In the genomic region with DNA sequence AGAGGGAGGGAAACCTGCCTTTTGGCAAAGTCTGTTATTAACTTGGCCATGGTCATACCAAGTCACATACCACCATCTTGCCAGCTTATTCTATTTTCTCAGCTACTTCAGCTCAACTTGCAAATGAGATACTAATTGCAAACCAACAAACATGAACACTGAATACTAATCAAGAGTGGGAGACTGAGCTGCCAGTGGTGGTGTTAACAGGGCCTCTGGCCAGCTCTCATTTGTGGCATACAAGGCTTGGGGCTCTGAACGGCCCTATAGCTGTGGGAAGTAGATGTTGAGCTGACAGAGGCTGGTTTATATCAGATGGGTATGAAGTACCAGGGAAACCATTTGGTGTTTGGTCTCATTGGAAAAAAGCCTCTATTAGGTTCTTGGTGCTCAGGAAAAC, we compare ENCODE assay signal across 24 mouse cellular contexts. TPM values are rescaled to one million over a fixed set of nuclear protein-coding genes. Genes with fewer than 3 reads are reported as not detected.
DNase-seq lines count a peak whose midpoint lies in the region; ATAC-seq lines count a peak whose summit lies in the region.
"Had no signal": no experiment of that assay in that cellular context is flagged by ENCODE, and none has a peak within 500 bp of the region (broad histone marks: within the 10 kb centered on the region; RNA-seq: fewer than 3 reads in every experiment).

No protein-coding gene starts in this region.

- H3K4me1 ChIP-seq in forebrain, embryonic 14.5 days (ENCODE audit: control insufficient read depth, insufficient read depth, low read length) = peaks cover 12% of the 10 kb centered on the region
- H3K4me1 ChIP-seq in forebrain, embryonic 11.5 days (replicated peaks; ENCODE audit: control insufficient read depth, insufficient read depth, low read length) = no peaks in the 10 kb centered on the region
- peaks cover 58% of the 10 kb centered on the region for H3K4me1 ChIP-seq in heart, embryonic 15.5 days (replicated peaks)
- peaks cover 26% of the 10 kb centered on the region for H3K4me1 ChIP-seq in heart, embryonic 11.5 days (ENCODE audit: control insufficient read depth, insufficient read depth, low read length)
- H3K4me1 ChIP-seq in midbrain, embryonic 14.5 days (ENCODE audit: control insufficient read depth, insufficient read depth, low read length) = no peaks in the 10 kb centered on the region
- peaks cover 11% of the 10 kb centered on the region for H3K4me1 ChIP-seq in midbrain, embryonic 16.5 days (ENCODE audit: control insufficient read depth, insufficient read depth, low read length)

- no peak overlapping the region for H3K9ac ChIP-seq in forebrain, embryonic 14.5 days (ENCODE audit: low read length)
- no peak overlapping the region for H3K9ac ChIP-seq in forebrain, embryonic 11.5 days (ENCODE audit: low read length)
- no peak overlapping the region for H3K9ac ChIP-seq in heart, embryonic 15.5 days
- H3K9ac ChIP-seq in heart, embryonic 11.5 days (ENCODE audit: low read depth, low read length) = no peak overlapping the region
- H3K9ac ChIP-seq in midbrain, embryonic 14.5 days (replicated peaks; ENCODE audit: low read length) = no peak overlapping the region
- no peak overlapping the region for H3K9ac ChIP-seq in midbrain, embryonic 16.5 days (ENCODE audit: low read depth, low read length)
- H3K9ac ChIP-seq: embryonic facial prominence, embryonic 13.5 days; hindbrain, embryonic 15.5 days; liver, embryonic 13.5 days; midbrain, embryonic 12.5 days had no signal

- no peak overlapping the region for H3K4me3 ChIP-seq in forebrain, embryonic 14.5 days (ENCODE audit: low read depth, low read length)
- H3K4me3 ChIP-seq in forebrain, embryonic 11.5 days (ENCODE audit: low read depth, low read length) = no peak overlapping the region
- H3K4me3 ChIP-seq in heart, embryonic 15.5 days = no peak overlapping the region
- H3K4me3 ChIP-seq in heart, embryonic 11.5 days (ENCODE audit: low read depth, low read length) = no peak overlapping the region
- H3K4me3 ChIP-seq in midbrain, embryonic 14.5 days (replicated peaks; ENCODE audit: low read depth, low read length) = no peak overlapping the region
- no peak overlapping the region for H3K4me3 ChIP-seq in midbrain, embryonic 16.5 days (ENCODE audit: low read depth, low read length)
- H3K4me3 ChIP-seq: embryonic facial prominence, embryonic 13.5 days; erythroblast, embryonic 14.5 days; hindbrain, embryonic 15.5 days; liver, embryonic 13.5 days; midbrain, embryonic 12.5 days; myocyte had no signal

- WGBS in forebrain, embryonic 14.5 days = 15% methylated on average over 1 of the region's 1 CpGs
- 88% methylated on average over 1 of the region's 1 CpGs for WGBS in forebrain, embryonic 11.5 days
- WGBS in heart, embryonic 15.5 days = 44% methylated on average over 1 of the region's 1 CpGs
- 64% methylated on average over 1 of the region's 1 CpGs for WGBS in heart, embryonic 11.5 days (ENCODE audit: insufficient replicate concordance)
- 85% methylated on average over 1 of the region's 1 CpGs for WGBS in midbrain, embryonic 14.5 days
- 78% methylated on average over 1 of the region's 1 CpGs for WGBS in midbrain, embryonic 16.5 days

- ATAC-seq in forebrain, embryonic 14.5 days = peak; percentile 77
- no peak for ATAC-seq in forebrain, embryonic 11.5 days (replicated peaks; ENCODE audit: low FRiP score)
- ATAC-seq in heart, embryonic 15.5 days (replicated peaks; ENCODE audit: insufficient number of reproducible peaks, insufficient read depth, low FRiP score, low read depth) = no peak
- no peak for ATAC-seq in heart, embryonic 11.5 days (replicated peaks; ENCODE audit: insufficient number of reproducible peaks, low FRiP score, low TSS enrichment)
- no peak for ATAC-seq in midbrain, embryonic 14.5 days (ENCODE audit: low FRiP score, low TSS enrichment)
- ATAC-seq in midbrain, embryonic 16.5 days = no peak
- no peak for ATAC-seq in megakaryocyte, adult 5-6 weeks (ENCODE audit: poor library complexity, severe bottlenecking)
- ATAC-seq: intestine, embryonic 16.5 days had no signal

- peaks cover 13% of the 10 kb centered on the region; the same call in 1 of the 2 replicates for H3K36me3 ChIP-seq in forebrain, embryonic 14.5 days (ENCODE audit: control insufficient read depth, insufficient read depth, low read length)
- H3K36me3 ChIP-seq in forebrain, embryonic 11.5 days (ENCODE audit: control insufficient read depth, insufficient read depth, low read length) = no peaks in the 10 kb centered on the region
- H3K36me3 ChIP-seq in heart, embryonic 15.5 days = no peaks in the 10 kb centered on the region
- H3K36me3 ChIP-seq in heart, embryonic 11.5 days (ENCODE audit: control insufficient read depth, insufficient read depth, low read length) = no peaks in the 10 kb centered on the region
- H3K36me3 ChIP-seq in midbrain, embryonic 14.5 days (ENCODE audit: control insufficient read depth, insufficient read depth, low read length) = peaks cover 16% of the 10 kb centered on the region; the same call in 1 of the 2 replicates
- H3K36me3 ChIP-seq in midbrain, embryonic 16.5 days (ENCODE audit: control insufficient read depth, insufficient read depth, low read length) = no peaks in the 10 kb centered on the region
- H3K36me3 ChIP-seq: embryonic facial prominence, embryonic 13.5 days; hindbrain, embryonic 15.5 days; liver, embryonic 13.5 days; midbrain, embryonic 12.5 days had no signal

- H3K27me3 ChIP-seq in forebrain, embryonic 14.5 days (replicated peaks; ENCODE audit: control insufficient read depth, insufficient read depth, low read length) = no peaks in the 10 kb centered on the region
- no peaks in the 10 kb centered on the region for H3K27me3 ChIP-seq in forebrain, embryonic 11.5 days (ENCODE audit: control insufficient read depth, insufficient read depth, low read length)
- no peaks in the 10 kb centered on the region for H3K27me3 ChIP-seq in heart, embryonic 15.5 days
- no peaks in the 10 kb centered on the region for H3K27me3 ChIP-seq in heart, embryonic 11.5 days (ENCODE audit: control insufficient read depth, insufficient read depth, low read length)
- no peaks in the 10 kb centered on the region for H3K27me3 ChIP-seq in midbrain, embryonic 14.5 days (ENCODE audit: control insufficient read depth, insufficient read depth, low read length)
- H3K27me3 ChIP-seq in midbrain, embryonic 16.5 days (ENCODE audit: control insufficient read depth, insufficient read depth, low read depth, low read length) = no peaks in the 10 kb centered on the region
- H3K27me3 ChIP-seq: embryonic facial prominence, embryonic 13.5 days; hindbrain, embryonic 15.5 days; liver, embryonic 13.5 days; midbrain, embryonic 12.5 days had no signal

- H3K9me3 ChIP-seq in forebrain, embryonic 14.5 days (replicated peaks; ENCODE audit: control insufficient read depth, low read length) = no peaks in the 10 kb centered on the region
- no peaks in the 10 kb centered on the region for H3K9me3 ChIP-seq in forebrain, embryonic 11.5 days (ENCODE audit: control insufficient read depth, low read length)
- H3K9me3 ChIP-seq in heart, embryonic 15.5 days (replicated peaks) = no peaks in the 10 kb centered on the region
- no peaks in the 10 kb centered on the region for H3K9me3 ChIP-seq in heart, embryonic 11.5 days (replicated peaks; ENCODE audit: control insufficient read depth, low read length)
- no peaks in the 10 kb centered on the region for H3K9me3 ChIP-seq in midbrain, embryonic 14.5 days (ENCODE audit: control insufficient read depth, low read length)
- H3K9me3 ChIP-seq in midbrain, embryonic 16.5 days (replicated peaks; ENCODE audit: control insufficient read depth, low read length, poor library complexity, severe bottlenecking) = no peaks in the 10 kb centered on the region
- H3K9me3 ChIP-seq: embryonic facial prominence, embryonic 13.5 days; hindbrain, embryonic 15.5 days; liver, embryonic 13.5 days; midbrain, embryonic 12.5 days had no signal

- peak overlapping the region; percentile 65; the same call in 1 of the 2 replicates for H3K27ac ChIP-seq in forebrain, embryonic 14.5 days (ENCODE audit: low read depth, low read length)
- no peak overlapping the region for H3K27ac ChIP-seq in forebrain, embryonic 11.5 days (ENCODE audit: low read depth, low read length)
- peak overlapping the region; percentile 93 for H3K27ac ChIP-seq in heart, embryonic 15.5 days
- no peak overlapping the region for H3K27ac ChIP-seq in heart, embryonic 11.5 days (ENCODE audit: low read depth, low read length)
- no peak overlapping the region for H3K27ac ChIP-seq in midbrain, embryonic 14.5 days (replicated peaks; ENCODE audit: low read depth, low read length)
- no peak overlapping the region; the same call in 1 of the 2 replicates for H3K27ac ChIP-seq in midbrain, embryonic 16.5 days (ENCODE audit: low read length)
- H3K27ac ChIP-seq: embryonic facial prominence, embryonic 13.5 days; hindbrain, embryonic 15.5 days; liver, embryonic 13.5 days; midbrain, embryonic 12.5 days had no signal

- no peak overlapping the region for H3K4me2 ChIP-seq in forebrain, embryonic 14.5 days (ENCODE audit: low read length)
- H3K4me2 ChIP-seq in forebrain, embryonic 11.5 days (ENCODE audit: low read depth, low read length, severe bottlenecking) = no peak overlapping the region
- H3K4me2 ChIP-seq in heart, embryonic 15.5 days = no peak overlapping the region
- H3K4me2 ChIP-seq in heart, embryonic 11.5 days = no peak overlapping the region
- H3K4me2 ChIP-seq in midbrain, embryonic 14.5 days (ENCODE audit: low read length) = no peak overlapping the region
- no peak overlapping the region for H3K4me2 ChIP-seq in midbrain, embryonic 16.5 days (ENCODE audit: low read length)
- H3K4me2 ChIP-seq: embryonic facial prominence, embryonic 13.5 days; hindbrain, embryonic 15.5 days; liver, embryonic 13.5 days; midbrain, embryonic 12.5 days had no signal

- peak; percentile 79 for DNase-seq in forebrain, embryonic 14.5 days (ENCODE audit: low spot score)
- no peak for DNase-seq in forebrain, embryonic 11.5 days (ENCODE audit: low spot score)
- peak; percentile 23 for DNase-seq in midbrain, embryonic 14.5 days
- DNase-seq: adrenal gland, postnatal 10 days; cerebellum, adult 8-10 months; cerebellum, postnatal 36 days; embryo, embryonic 11 days; kidney, adult 9 months; kidney, postnatal 14 days; liver, embryonic 13.5 days; lung, adult 2 months; lung, postnatal 14 days; thymus, adult 18-20 months; thymus, postnatal 4 days had no signal

RNA-seq across cellular contexts. Expression of a gene that starts 51.2 kb away (rescaled TPM):
- polyA plus RNA-seq in forebrain, embryonic 14.5 days (2014; fragmentation: Nextera tagmentation; extraction: Ambion mirVana) = 8.0 and 12.0 TPM in 2 replicates
- polyA plus RNA-seq in forebrain, embryonic 11.5 days (2014; fragmentation: Nextera tagmentation; extraction: Ambion mirVana) = 24.4 and 25.2 TPM in 2 replicates
- 59.1 and 77.0 TPM in 2 replicates for polyA plus RNA-seq in heart, embryonic 15.5 days (2015; fragmentation: Nextera tagmentation; extraction: Ambion mirVana)
- 34.3 and 47.8 TPM in 2 replicates for polyA plus RNA-seq in heart, embryonic 11.5 days (2014; fragmentation: Nextera tagmentation; extraction: Ambion mirVana)
- polyA plus RNA-seq in midbrain, embryonic 14.5 days (2014; fragmentation: Nextera tagmentation; extraction: Ambion mirVana) = 2.1 and 10.1 TPM in 2 replicates
- polyA plus RNA-seq in midbrain, embryonic 16.5 days (2015; fragmentation: Nextera tagmentation; extraction: Ambion mirVana) = 9.8 and 10.6 TPM in 2 replicates
- 4.2 and 5.0 TPM in 2 replicates for total RNA-seq in megakaryocyte, adult 5-6 weeks (2015)
- 9.8 and 11.4 TPM in 2 replicates for total RNA-seq in megakaryocyte, adult 5-6 weeks (2017)
- polyA plus RNA-seq: erythroblast, embryonic 14.5 days had no signal

Comparison
In these comparisons a context has a peak if more than half of its experiments do, and no peak if none do; other contexts are left out.
1. H3K27ac ChIP-seq: peak in forebrain, embryonic 14.5 days (single experiment) and heart, embryonic 15.5 days (single experiment); none in forebrain, embryonic 11.5 days (single experiment), heart, embryonic 11.5 days (single experiment), midbrain, embryonic 14.5 days (single experiment) and midbrain, embryonic 16.5 days (single experiment).